Mouse (Mus musculus): ENCODE results near the gene Gm1110.
A peak's percentile ranks its signal among the peaks of the same experiment; 100 is the strongest.
"Not testable (repeated sequence)": the region's sequence is repeated elsewhere in the genome, so short reads cannot be mapped to it uniquely, and the experiment has no call there.

Gm1110 gene

GRCm38 (mm10) chr9:26922909-26923526 is at the start of gene Gm1110:
Gene Gm1110 (minus strand): TSS chr9:26923111.
- no peak for DNase-seq

- DNase-seq: no peak
Measured at GRCm38 (mm10) chr9:26947790-26948189, 24.9 kb upstream of the Gm1110 start.

- peak; percentile 66 for DNase-seq
Measured at GRCm38 (mm10) chr9:26924146-26924545, 1.2 kb upstream of the Gm1110 start.

GRCm38 (mm10) chr9:26919778-26920177 is 3.1 kb downstream of the Gm1110 start:
- no peak for DNase-seq

- DNase-seq: no peak
Measured at GRCm38 (mm10) chr9:26913150-26913549, 9.8 kb downstream of the Gm1110 start.

- DNase-seq: no peak
Measured at GRCm38 (mm10) chr9:26911251-26911650, 11.7 kb downstream of the Gm1110 start.

GRCm38 (mm10) chr9:26869856-26870255 is 53.1 kb downstream of the Gm1110 start:
- DNase-seq: not testable (repeated sequence)

- peak; percentile 45 for DNase-seq
Measured at GRCm38 (mm10) chr9:26860751-26861150, 62.2 kb downstream of the Gm1110 start, which contains the start of gene Glb1l3. Gene Glb1l3 (minus strand): TSS chr9:26860890.

GRCm38 (mm10) chr9:26831089-26831488 is 91.8 kb downstream of the Gm1110 start:
- no peak for DNase-seq

All from lung, postnatal 14 days (tissue).